22 mouse cellular contexts compared by ENCODE assay signal in the genomic region with DNA sequence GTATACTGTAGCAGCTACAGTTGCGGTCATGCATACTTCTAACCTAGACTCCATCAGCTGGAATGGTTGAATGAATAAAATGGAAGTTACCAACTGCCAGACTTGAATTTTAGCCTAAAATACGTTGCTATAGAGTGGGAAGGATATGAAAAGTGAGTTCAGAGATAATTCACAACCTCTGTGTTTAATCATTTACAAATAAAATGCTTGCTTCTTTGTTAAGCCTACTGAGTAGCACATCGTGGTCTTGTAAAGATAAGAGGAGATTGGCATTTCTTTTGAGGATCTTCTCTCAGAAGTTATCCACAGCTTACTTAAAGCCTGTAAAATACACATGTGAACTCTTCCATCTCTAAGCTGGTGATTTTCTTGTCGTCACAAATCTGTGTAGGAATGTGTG.
DNase-seq lines count a peak whose midpoint lies in the region; ATAC-seq and TF ChIP-seq lines count a peak whose summit lies in the region.
"Had no signal": no experiment of that assay in that cellular context is flagged by ENCODE, and none has a peak within 500 bp of the region (broad histone marks: within the 10 kb centered on the region; RNA-seq: fewer than 3 reads in every experiment).

No protein-coding gene starts in this region.

- intact Hi-C loops in left cerebral cortex, adult 2 months (cut with DNase I): no loop called here

- ATAC-seq in heart, embryonic 13.5 days (ENCODE audit: extremely low read depth, insufficient number of reproducible peaks, low FRiP score, low TSS enrichment): no peak
- no peak for ATAC-seq in megakaryocyte, adult 5-6 weeks (ENCODE audit: poor library complexity, severe bottlenecking)
- ATAC-seq: activated CD4-positive, CD25-positive, alpha-beta regulatory T cell, adult 4 months; forebrain, embryonic 13.5 days; forebrain, embryonic 15.5 days; forebrain, postnatal 0 days had no signal

- TF ChIP-seq POLR2A in embryonic fibroblast, embryonic 13.5 days (IDR thresholded peaks at IDR 0.05; ENCODE audit: low read depth, low read length): no peak

- H3K9me3 ChIP-seq in heart, embryonic 13.5 days: peaks cover 8% of the 10 kb centered on the region; the same call in 1 of the 2 replicates
- no peaks in the 10 kb centered on the region for H3K9me3 ChIP-seq in megakaryocyte, embryonic 14.5 days
- H3K9me3 ChIP-seq: embryonic facial prominence, embryonic 15.5 days had no signal

- peaks cover 65% of the 10 kb centered on the region for H3K4me1 ChIP-seq in heart, embryonic 13.5 days
- peaks cover 86% of the 10 kb centered on the region for H3K4me1 ChIP-seq in megakaryocyte, embryonic 14.5 days
- H3K4me1 ChIP-seq in embryonic fibroblast, embryonic 13.5 days (ENCODE audit: control insufficient read depth, insufficient read depth, low read length): peaks cover 19% of the 10 kb centered on the region

- H3K9ac ChIP-seq in heart, embryonic 13.5 days: no peak overlapping the region
- H3K9ac ChIP-seq: embryonic facial prominence, embryonic 13.5 days; embryonic facial prominence, embryonic 15.5 days; forebrain, embryonic 13.5 days; forebrain, embryonic 15.5 days; forebrain, postnatal 0 days had no signal

- no peak overlapping the region for H3K4me2 ChIP-seq in heart, embryonic 13.5 days
- H3K4me2 ChIP-seq: embryonic facial prominence, embryonic 13.5 days; embryonic facial prominence, embryonic 15.5 days; forebrain, embryonic 13.5 days; forebrain, embryonic 15.5 days had no signal

- no peak overlapping the region for H3K4me3 ChIP-seq in heart, embryonic 13.5 days
- peak overlapping the region; percentile 73 for H3K4me3 ChIP-seq in megakaryocyte, embryonic 14.5 days (replicated peaks)
- no peak overlapping the region for H3K4me3 ChIP-seq in embryonic fibroblast, embryonic 13.5 days (ENCODE audit: insufficient read depth, low read length)
- no peak overlapping the region for H3K4me3 ChIP-seq in left cerebral cortex, adult 2 months
- H3K4me3 ChIP-seq: embryonic facial prominence, embryonic 13.5 days; embryonic facial prominence, embryonic 15.5 days; forebrain, embryonic 13.5 days; forebrain, embryonic 15.5 days had no signal

- TF ChIP-seq CTCF in embryonic fibroblast, embryonic 13.5 days (IDR thresholded peaks at IDR 0.05; ENCODE audit: borderline replicate concordance, insufficient read depth, low read length): no peak
- TF ChIP-seq CTCF in left cerebral cortex, adult 2 months (IDR thresholded peaks at IDR 0.05): no peak

- H3K36me3 ChIP-seq in heart, embryonic 13.5 days: peaks cover 11% of the 10 kb centered on the region
- H3K36me3 ChIP-seq in megakaryocyte, embryonic 14.5 days (replicated peaks; ENCODE audit: low read length): peaks cover 40% of the 10 kb centered on the region

- H3K27ac ChIP-seq in heart, embryonic 13.5 days (replicated peaks): 0 out of 2 replicates have a peak overlapping the region, but pooled peaks have one; percentile 3
- H3K27ac ChIP-seq in embryonic fibroblast, embryonic 13.5 days (ENCODE audit: insufficient read depth, low read length): 0 out of 2 replicates have a peak overlapping the region, but pooled peaks have one; percentile 5
- no peak overlapping the region for H3K27ac ChIP-seq in left cerebral cortex, adult 2 months
- H3K27ac ChIP-seq: embryonic facial prominence, embryonic 13.5 days; embryonic facial prominence, embryonic 15.5 days; forebrain, embryonic 13.5 days; forebrain, embryonic 15.5 days had no signal

- DNase-seq in heart, postnatal 4 days: no peak
- no peak for DNase-seq in left cerebral cortex, adult 2 months (ENCODE audit: extremely low spot score in 1 of 2, low spot score in 2 of 2)
- DNase-seq: adrenal gland, adult 8-10 months; adrenal gland, postnatal 14 days; adrenal gland, postnatal 36 days; cerebellum, adult 11-12 months; cerebellum, adult 8-10 months; cerebellum, adult 9-11 months; cerebellum, postnatal 14 days; cerebellum, postnatal 36 days; embryo, embryonic 11 days; forebrain, postnatal 0 days had no signal

- 58% methylated on average over 4 of the region's 4 CpGs for WGBS in heart, embryonic 13.5 days

- H3K27me3 ChIP-seq in heart, embryonic 13.5 days (replicated peaks): no peaks in the 10 kb centered on the region
- H3K27me3 ChIP-seq in megakaryocyte, embryonic 14.5 days (replicated peaks): no peaks in the 10 kb centered on the region
- H3K27me3 ChIP-seq: embryonic facial prominence, embryonic 13.5 days; embryonic facial prominence, embryonic 15.5 days; forebrain, embryonic 13.5 days; forebrain, embryonic 15.5 days; Patski had no signal
